Mouse (Mus musculus) testis, postnatal 10 days (tissue): ENCODE results near the gene Fosl2.

Experiments used
- DNase-seq: peaks from one replicate; pipeline ENCODE4 v3.0.0; 2021; ENCODE audit warnings: low spot score

Gene Fosl2

GRCm38 (mm10) chr5:32134051-32134732, 1.4 kb upstream of the Fosl2 start:
- DNase-seq, result no peak

GRCm38 (mm10) chr5:32134903-32135335, 682 bp upstream of the Fosl2 start:
- no peak for DNase-seq

GRCm38 (mm10) chr5:32136301-32136863, 781 bp downstream of the Fosl2 start:
- DNase-seq, result peak; percentile 80

- peak; percentile 62 for DNase-seq
Measured at GRCm38 (mm10) chr5:32137106-32137522, 1.5 kb downstream of the Fosl2 start.

GRCm38 (mm10) chr5:32138446-32139195, 3.0 kb downstream of the Fosl2 start:
- no peak for DNase-seq

- peak; percentile 56 for DNase-seq
Measured at GRCm38 (mm10) chr5:32139516-32140037, 4.0 kb downstream of the Fosl2 start.

GRCm38 (mm10) chr5:32141899-32142298, 6.3 kb downstream of the Fosl2 start:
- DNase-seq, result no peak

GRCm38 (mm10) chr5:32143433-32143970, 7.9 kb downstream of the Fosl2 start:
- no peak for DNase-seq

GRCm38 (mm10) chr5:32146281-32146680, 10.7 kb downstream of the Fosl2 start:
- no peak for DNase-seq

GRCm38 (mm10) chr5:32148593-32148992, 13.0 kb downstream of the Fosl2 start:
- DNase-seq, result no peak

GRCm38 (mm10) chr5:32151244-32151643, 15.6 kb downstream of the Fosl2 start:
- DNase-seq, result no peak

GRCm38 (mm10) chr5:32152725-32153417, 17.3 kb downstream of the Fosl2 start:
- no peak for DNase-seq

GRCm38 (mm10) chr5:32153418-32153740, 17.8 kb downstream of the Fosl2 start:
- DNase-seq, result no peak

- DNase-seq, result no peak
Measured at GRCm38 (mm10) chr5:32153791-32154490, 18.3 kb downstream of the Fosl2 start.

- DNase-seq, result no peak
Measured at GRCm38 (mm10) chr5:32154931-32155688, 19.5 kb downstream of the Fosl2 start.

- DNase-seq, result no peak
Measured at GRCm38 (mm10) chr5:32155927-32156326, 20.3 kb downstream of the Fosl2 start.

- no peak for DNase-seq
Measured at GRCm38 (mm10) chr5:32163478-32164043, 28.0 kb downstream of the Fosl2 start.

GRCm38 (mm10) chr5:32172188-32172587, 36.6 kb downstream of the Fosl2 start:
- DNase-seq, result no peak

- no peak for DNase-seq
Measured at GRCm38 (mm10) chr5:32176800-32177199, 41.2 kb downstream of the Fosl2 start.

- no peak for DNase-seq
Measured at GRCm38 (mm10) chr5:32177737-32178136, 42.1 kb downstream of the Fosl2 start.
